Mouse (Mus musculus): ENCODE results near the gene Gpc5.

The Gpc5 gene

GRCm38 (mm10) chr14:115500794-115501193 is 408.8 kb downstream of the Gpc5 start:
- intact Hi-C loops (cut with DNase I), result no loop called here

DNA sequence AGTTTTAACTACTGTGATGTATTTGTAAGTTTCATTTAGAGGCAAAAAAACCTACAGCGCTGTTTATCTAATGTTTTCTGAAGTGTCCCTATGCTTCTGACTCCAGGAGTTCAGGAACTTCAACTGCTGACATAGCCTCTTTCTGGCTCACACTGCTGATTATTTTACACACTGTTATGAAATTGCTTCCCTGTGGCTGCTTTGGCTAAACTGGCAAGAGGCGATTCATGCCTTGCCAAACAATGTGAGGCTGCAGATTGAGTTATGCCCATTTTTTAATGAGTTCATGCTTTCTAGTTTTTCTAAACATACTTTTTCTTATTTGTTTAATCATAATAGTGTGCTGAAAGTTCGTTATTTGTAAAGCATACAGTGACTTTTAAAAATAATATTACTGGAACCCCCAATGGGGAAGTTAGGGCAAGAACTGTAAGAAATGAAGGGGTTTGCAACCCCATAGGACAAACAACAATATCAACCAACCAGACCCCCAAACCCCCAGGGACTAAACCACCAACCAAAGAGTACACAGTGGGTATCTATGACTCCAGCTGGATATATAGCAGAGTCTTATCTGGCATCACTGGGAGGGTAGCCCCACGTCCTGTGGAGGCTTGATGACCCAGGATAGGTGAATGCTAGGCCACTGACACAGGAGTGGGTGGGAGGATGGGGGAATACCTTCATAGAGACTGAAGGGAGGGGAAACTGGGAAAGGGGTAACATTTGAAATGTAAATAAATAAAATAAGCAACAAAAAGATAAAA is 454.7 kb downstream of the Gpc5 start:
- intact Hi-C loops (cut with DNase I), result no loop called here

GRCm38 (mm10) chr14:115551996-115552395 is 460.0 kb downstream of the Gpc5 start:
- intact Hi-C loops (cut with DNase I), result no loop called here

GRCm38 (mm10) chr14:115580466-115581255 is 488.6 kb downstream of the Gpc5 start:
- intact Hi-C loops (cut with DNase I), result no loop called here

DNA sequence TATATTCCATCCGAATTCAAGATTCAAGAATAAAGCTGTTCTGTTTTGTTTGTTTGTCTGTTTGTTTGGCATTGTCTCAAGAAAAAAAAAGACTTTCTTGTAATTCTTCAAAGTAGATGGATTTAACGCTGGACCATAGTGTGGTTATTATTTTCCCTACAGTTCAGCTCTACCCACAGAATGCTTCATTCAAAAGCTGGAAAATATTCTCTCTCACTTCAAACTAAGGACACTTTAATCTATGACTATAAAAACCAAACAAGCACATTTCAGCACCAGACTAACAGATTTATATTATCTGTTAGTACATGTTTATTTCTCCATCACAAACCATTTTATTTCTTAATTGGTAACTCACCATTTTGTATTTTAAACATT is 489.2 kb downstream of the Gpc5 start:
- intact Hi-C loops (cut with DNase I), result no loop called here

GRCm38 (mm10) chr14:115600259-115601029 is 508.4 kb downstream of the Gpc5 start:
- intact Hi-C loops (cut with DNase I), result no loop called here

GRCm38 (mm10) chr14:115614154-115614553 is 522.1 kb downstream of the Gpc5 start:
- intact Hi-C loops (cut with DNase I), result no loop called here

DNA sequence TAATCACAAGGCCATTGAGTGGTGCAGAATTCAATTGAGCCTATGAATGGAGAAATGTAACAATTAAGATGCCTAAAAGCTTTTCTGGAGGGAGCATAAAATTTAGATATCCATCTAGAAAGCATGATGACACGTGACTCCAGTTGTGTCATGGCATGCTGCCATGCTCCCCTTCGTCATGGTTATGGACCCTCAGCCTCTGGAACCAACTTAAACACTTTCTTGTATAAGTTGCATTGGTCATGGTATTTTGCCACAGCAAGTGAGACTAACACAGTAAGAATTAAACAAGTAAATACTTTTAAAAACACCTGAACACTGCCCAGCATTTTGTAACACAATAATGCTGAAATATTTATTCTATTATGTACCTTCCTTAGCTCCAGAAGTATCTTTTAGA is 524.3 kb downstream of the Gpc5 start:
- intact Hi-C loops (cut with DNase I), result no loop called here

DNA sequence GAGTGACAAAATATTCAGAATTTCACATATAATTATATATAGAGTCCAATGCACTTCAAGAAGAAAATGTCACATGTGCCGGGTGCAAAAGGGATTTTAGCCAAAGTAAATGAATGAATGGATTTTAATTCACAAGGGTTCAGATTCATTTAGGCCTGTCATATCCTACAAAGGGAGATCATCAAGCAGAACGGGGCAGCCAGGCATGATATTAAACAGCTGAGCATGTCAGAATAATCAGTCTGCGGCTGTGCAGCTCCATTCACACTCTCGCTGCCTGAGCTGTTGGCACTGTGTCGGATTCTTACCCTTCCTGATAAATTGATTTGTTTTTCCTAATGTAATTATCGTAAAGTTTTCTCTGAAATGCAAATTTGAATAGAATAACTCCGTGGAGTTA is 524.8 kb downstream of the Gpc5 start:
- intact Hi-C loops (cut with DNase I), result no loop called here

DNA sequence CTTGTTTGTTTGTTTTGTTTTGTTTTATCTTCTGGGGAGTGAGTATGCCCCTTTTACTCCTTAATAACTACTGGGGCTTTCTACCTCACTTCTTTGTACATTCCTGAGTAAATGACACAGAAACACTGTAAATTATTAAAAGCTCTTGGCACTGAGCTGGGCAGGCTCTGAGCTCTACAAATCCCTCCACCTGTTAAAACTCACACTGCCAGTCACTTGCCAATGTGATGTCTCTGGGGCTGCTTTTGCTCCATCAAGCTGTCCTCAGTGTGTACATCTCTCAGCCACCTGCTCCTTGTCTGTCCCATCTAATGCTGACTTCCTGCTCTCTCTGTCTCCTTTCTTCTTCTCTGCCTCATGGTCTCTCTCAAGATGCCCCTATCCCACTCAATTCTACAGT is 528.5 kb downstream of the Gpc5 start:
- intact Hi-C loops (cut with DNase I), result no loop called here

GRCm38 (mm10) chr14:115631160-115631898 is 539.3 kb downstream of the Gpc5 start:
- intact Hi-C loops (cut with DNase I), result no loop called here

DNA sequence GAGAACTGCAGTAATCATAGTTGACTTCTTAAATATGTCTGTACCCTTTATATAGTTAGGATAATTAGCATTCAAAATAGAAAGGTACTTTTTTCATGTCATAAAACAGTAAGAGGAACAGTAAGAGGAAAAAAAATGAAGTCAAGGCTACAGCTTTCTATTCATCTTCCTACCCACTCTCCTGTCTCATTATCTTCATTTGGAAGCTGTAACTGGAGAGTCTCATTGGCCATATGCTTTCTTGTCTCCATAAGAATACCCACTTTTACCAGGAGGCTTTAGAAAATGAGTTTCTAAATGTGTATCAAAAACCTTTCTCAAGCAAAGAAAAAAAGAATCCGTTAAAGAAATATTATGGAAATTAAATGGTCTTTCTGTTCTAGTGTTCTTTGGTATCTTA is 541.3 kb downstream of the Gpc5 start:
- intact Hi-C loops (cut with DNase I), result no loop called here

- intact Hi-C loops (cut with DNase I), result no loop called here
Observed at GRCm38 (mm10) chr14:115679875-115680274, 587.9 kb downstream of the Gpc5 start.

- intact Hi-C loops (cut with DNase I), result no loop called here
Observed at GRCm38 (mm10) chr14:115746013-115746412, 654.0 kb downstream of the Gpc5 start.

GRCm38 (mm10) chr14:115760241-115760640 is 668.2 kb downstream of the Gpc5 start:
- intact Hi-C loops (cut with DNase I), result no loop called here

GRCm38 (mm10) chr14:115779382-115780177 is 687.6 kb downstream of the Gpc5 start:
- intact Hi-C loops (cut with DNase I), result no loop called here

DNA sequence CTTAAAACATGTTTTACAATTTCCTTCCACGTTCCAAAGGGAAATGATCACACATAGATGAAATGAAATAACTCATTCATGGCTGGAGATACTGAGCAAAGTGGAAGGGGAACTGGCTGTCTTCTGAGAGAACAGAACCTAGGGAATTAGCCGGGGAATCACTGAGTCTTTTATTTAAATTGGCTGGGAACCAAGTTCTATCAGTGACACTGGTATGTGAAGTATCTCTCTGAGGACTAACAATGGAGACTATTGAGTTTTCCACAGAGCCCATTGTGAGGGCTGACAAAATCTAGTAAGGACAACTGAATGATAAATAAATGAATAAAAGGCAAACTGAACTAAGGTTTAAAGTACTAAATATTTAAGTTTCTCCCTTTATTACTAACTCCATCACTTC is 712.7 kb downstream of the Gpc5 start:
- intact Hi-C loops (cut with DNase I), result no loop called here

DNA sequence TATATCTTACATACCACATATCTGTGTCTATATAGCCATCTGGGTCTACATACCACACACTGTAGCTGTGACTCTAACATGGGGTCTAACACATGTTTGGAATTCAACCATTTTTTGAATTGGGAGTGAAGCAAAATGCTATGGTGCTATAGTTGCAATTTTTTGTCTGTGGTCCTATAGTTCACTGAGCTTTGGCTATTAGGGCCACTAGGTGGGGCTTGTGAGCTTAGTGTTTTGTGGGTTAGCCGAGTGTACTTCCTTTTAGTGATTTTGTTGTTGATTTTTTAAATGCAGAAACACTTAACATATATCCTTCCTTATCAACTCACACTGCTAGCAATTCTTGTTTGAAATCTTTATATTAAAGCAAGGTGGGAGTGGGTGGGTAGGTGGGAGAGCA is 727.0 kb downstream of the Gpc5 start:
- intact Hi-C loops (cut with DNase I), result no loop called here

DNA sequence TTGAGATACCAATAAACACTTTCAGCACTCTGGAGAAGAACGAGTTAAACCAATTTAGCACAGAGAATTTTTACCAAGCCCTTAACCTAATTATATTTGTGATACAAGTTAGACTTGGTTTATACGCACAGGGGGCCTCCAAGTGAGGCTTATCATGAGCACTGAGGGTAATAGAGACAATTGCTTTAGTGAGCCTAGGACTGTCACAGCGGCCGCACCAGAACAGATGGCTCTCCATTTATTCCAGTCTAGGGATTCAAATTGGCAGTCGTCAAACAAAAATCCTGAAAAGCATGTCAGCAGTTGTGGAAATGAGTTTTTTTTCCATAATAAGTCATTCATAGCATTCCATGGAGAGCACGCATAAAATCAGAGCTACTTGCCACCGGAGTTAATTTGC is 729.6 kb downstream of the Gpc5 start:
- intact Hi-C loops (cut with DNase I), result no loop called here

DNA sequence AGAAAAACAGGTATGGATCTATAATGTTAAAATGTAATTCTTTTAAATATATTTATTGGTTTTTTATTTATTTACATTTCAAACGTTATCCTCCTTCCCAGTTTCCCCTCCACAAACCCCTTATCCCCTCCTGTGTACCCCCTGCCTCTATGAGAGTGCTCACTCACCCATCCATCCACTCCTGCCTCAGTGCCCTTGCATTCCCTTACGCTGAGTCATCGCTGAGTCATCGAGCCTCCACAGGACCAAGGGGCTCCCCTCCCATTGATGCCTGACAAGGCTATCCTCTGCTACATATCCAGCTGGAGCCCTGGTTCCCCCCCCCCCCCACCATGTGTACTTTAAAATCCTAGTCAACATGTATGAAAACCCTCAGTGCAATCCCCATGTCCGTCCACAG is 738.5 kb downstream of the Gpc5 start:
- intact Hi-C loops (cut with DNase I), result no loop called here
